Mouse (Mus musculus) heart, embryonic 11.5 days (tissue): Measurements from ENCODE around the gene Olfr514. TPM values are rescaled to one million over a fixed set of nuclear protein-coding genes. Genes with fewer than 3 reads are reported as not detected.
"Not testable (repeated sequence)": the region's sequence is repeated elsewhere in the genome, so short reads cannot be mapped to it uniquely, and the experiment has no call there.

Experiments
- ATAC-seq: fragments of 200-750 bp; cut with Nextera tagmentation; replicated peaks from 2 replicates; pipeline ENCODE4 v1.8.0; 2017; ENCODE audit warnings: moderate library complexity; ENCODE audit not compliant: insufficient number of reproducible peaks, low FRiP score, low TSS enrichment
- H3K27ac ChIP-seq: fragments of 300-500 bp; sonication (generic); 2 replicates; pipeline ENCODE4 v1.5.1; 2014; ENCODE audit warnings: mild to moderate bottlenecking, low read depth, low read length
- H3K27me3 ChIP-seq: fragments of 300-500 bp; sonication (generic); 2 replicates; pipeline ENCODE4 v1.6.1; 2014; ENCODE audit warnings: mild to moderate bottlenecking, low read length, mixed read lengths; ENCODE audit not compliant: control insufficient read depth, insufficient read depth
- H3K36me3 ChIP-seq: fragments of 300-500 bp; sonication (generic); 2 replicates; pipeline ENCODE4 v1.6.1; 2014; ENCODE audit warnings: mild to moderate bottlenecking, low read length, moderate library complexity, mixed read lengths; ENCODE audit not compliant: control insufficient read depth, insufficient read depth
- H3K4me1 ChIP-seq: fragments of 300-500 bp; sonication (generic); 2 replicates; pipeline ENCODE4 v1.6.1; 2014; ENCODE audit warnings: low read length; ENCODE audit not compliant: control insufficient read depth, insufficient read depth
- H3K4me2 ChIP-seq: fragments of 300-500 bp; sonication (generic); 2 replicates; pipeline ENCODE4 v1.6.1; 2014; ENCODE audit warnings: mild to moderate bottlenecking, moderate library complexity
- H3K4me3 ChIP-seq: fragments of 300-500 bp; sonication (generic); 2 replicates; pipeline ENCODE4 v1.5.1; 2014; ENCODE audit warnings: low read depth, low read length
- H3K9ac ChIP-seq: fragments of 300-500 bp; sonication (generic); 2 replicates; pipeline ENCODE4 v1.6.1; 2014; ENCODE audit warnings: mild to moderate bottlenecking, low read depth, low read length, moderate library complexity
- H3K9me3 ChIP-seq: fragments of 300-500 bp; sonication (generic); replicated peaks from 2 replicates; pipeline ENCODE4 v1.6.1; 2016; ENCODE audit warnings: low read length; ENCODE audit not compliant: control insufficient read depth
- WGBS: fragments of 180-500 bp; shearing (Covaris S2); extraction: QIAGEN DNeasy Blood & Tissue Kit; methylation state at CpG from one replicate; pipeline ENCODE4 v1.1.7; 2014; ENCODE audit not compliant: insufficient replicate concordance; 5-methylcytosine and 5-hydroxymethylcytosine counted together
- polyA plus RNA-seq: library from polyadenylated mRNA; unstranded; fragments of >200 nt; fragmentation: Nextera tagmentation; extraction: Ambion mirVana; gene quantifications from 2 replicates; pipeline ENCODE4 v1.2.1, GENCODE M21; 2014

Gene Olfr514
- polyA plus RNA-seq = not detected in 2 replicates

DNA sequence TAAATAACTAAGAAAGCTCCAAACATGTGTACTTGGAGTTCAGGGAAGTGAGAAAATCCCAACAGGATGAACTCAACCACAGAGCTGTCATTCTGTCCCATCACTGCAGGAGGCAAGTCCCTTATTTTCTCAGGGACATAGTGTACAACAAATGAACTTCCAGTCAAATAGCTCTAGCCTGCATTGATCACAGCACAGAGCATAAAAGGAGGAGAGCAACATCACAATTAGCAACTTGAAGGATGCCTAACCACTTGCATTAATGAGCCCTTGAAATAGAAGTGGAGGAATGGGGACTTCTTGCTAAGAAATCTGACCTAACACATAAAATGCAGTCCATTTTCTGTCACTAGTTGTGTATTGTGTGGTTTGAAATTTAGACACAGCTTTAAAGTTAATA, at the start of gene Olfr514:
Olfr514 (minus strand) TSS at position 101 of the 400 bp plus-strand sequence.
- no peak within 1 kb of the TSS for H3K4me3 ChIP-seq
- H3K9me3 ChIP-seq = no peaks in the 10 kb centered on the region
- no peaks in the 10 kb centered on the region for H3K27me3 ChIP-seq
- H3K9ac ChIP-seq = no peak within 1 kb of the TSS
- no peaks in the 10 kb centered on the region for H3K36me3 ChIP-seq
- no peaks in the 10 kb centered on the region for H3K4me1 ChIP-seq
- ATAC-seq = no peak
- no peak within 1 kb of the TSS for H3K27ac ChIP-seq
- no peak within 1 kb of the TSS for H3K4me2 ChIP-seq

DNA sequence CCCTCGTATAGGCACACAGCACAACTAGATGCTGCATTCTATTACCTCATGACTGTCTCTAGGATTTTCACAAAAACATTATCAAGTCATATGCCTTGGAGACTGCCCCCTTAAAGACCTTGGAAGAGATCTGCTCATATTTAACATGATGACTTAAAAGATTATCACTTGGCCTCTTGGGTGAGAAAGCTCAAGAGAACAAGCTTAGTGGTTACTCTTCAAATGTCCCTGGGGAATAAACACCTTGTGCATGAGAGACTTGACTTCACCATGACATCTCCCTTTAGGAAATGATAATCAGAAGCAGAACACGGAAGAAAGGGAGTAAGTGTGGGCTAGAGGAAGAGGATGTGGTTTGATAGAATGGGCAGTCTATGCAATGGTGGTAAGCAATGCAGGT, 46.5 kb upstream of the Olfr514 start, which contains the start of gene Olfr517:
Olfr517 (minus strand) TSS at position 101 of the 400 bp plus-strand sequence.
- H3K36me3 ChIP-seq = no peaks in the 10 kb centered on the region
- no peaks in the 10 kb centered on the region for H3K9me3 ChIP-seq
- H3K4me2 ChIP-seq = no peak within 1 kb of the TSS
- no peak within 1 kb of the TSS for H3K9ac ChIP-seq
- WGBS = 73% methylated on average over 2 of the region's 2 CpGs
- H3K4me3 ChIP-seq = no peak within 1 kb of the TSS
- ATAC-seq = no peak
- no peaks in the 10 kb centered on the region for H3K4me1 ChIP-seq
- no peak within 1 kb of the TSS for H3K27ac ChIP-seq
- no peaks in the 10 kb centered on the region for H3K27me3 ChIP-seq

DNA sequence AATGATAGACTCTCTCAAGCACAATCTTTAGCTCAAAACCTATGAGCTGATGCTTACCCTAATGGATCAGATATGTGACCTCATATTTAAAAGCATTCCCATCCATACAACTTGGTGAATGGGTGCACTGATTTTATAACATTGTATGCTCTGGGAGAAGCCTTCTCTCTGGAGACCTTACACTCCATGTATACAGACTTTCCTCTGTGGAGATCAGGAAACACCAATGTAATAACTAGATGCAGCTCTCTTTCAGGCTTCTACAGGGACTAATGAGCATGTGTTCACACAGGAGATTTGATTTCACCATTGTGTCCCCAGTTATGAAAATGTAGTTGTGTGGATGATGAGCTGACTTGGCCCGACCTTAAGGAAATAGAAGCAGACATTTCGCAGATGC, 24.6 kb upstream of the Olfr514 start, which contains the start of gene Olfr516:
Olfr516 (minus strand) TSS at position 101 of the 400 bp plus-strand sequence.
- no peaks in the 10 kb centered on the region for H3K27me3 ChIP-seq
- 68% methylated on average over 2 of the region's 2 CpGs for WGBS
- no peak within 1 kb of the TSS for H3K4me2 ChIP-seq
- H3K9ac ChIP-seq = no peak within 1 kb of the TSS
- H3K9me3 ChIP-seq = no peaks in the 10 kb centered on the region
- no peak within 1 kb of the TSS for H3K27ac ChIP-seq
- no peak within 1 kb of the TSS for H3K4me3 ChIP-seq
- ATAC-seq = no peak
- no peaks in the 10 kb centered on the region for H3K36me3 ChIP-seq
- no peaks in the 10 kb centered on the region for H3K4me1 ChIP-seq

DNA sequence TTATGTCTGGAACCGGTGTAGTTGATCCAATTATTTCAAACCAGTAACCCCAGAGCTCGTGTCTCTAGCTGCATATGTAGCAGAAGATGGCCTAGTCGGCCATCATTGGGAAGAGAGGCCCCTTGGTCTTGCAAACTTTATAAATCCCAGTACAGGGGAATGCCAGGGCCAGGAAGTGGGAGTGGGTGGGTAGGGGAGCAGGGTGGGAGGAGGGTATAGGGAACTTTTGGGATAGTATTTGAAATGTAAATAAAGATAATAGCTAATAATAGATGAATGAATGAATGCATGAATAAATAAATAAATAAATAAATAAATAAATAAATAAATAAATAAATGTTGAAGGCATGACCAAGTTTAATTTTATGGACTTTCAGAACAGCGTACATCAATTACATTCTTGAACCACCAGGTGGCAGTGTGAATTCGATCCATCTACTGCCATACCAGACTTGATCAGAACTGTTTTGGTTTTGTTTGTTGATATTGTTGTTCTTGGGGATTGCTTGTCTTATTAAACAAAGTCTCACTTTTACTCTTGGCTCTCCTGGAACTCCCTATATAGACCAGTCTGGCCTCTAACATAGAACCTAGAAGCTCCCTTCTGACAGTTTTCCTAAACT, 11.1 kb downstream of the Olfr514 start:
- not testable (repeated sequence) for H3K4me2 ChIP-seq, H3K27ac ChIP-seq, H3K4me3 ChIP-seq, H3K4me1 ChIP-seq, ATAC-seq, H3K27me3 ChIP-seq, H3K9ac ChIP-seq, H3K9me3 ChIP-seq, H3K36me3 ChIP-seq
- 42% methylated on average over 5 of the region's 5 CpGs for WGBS

DNA sequence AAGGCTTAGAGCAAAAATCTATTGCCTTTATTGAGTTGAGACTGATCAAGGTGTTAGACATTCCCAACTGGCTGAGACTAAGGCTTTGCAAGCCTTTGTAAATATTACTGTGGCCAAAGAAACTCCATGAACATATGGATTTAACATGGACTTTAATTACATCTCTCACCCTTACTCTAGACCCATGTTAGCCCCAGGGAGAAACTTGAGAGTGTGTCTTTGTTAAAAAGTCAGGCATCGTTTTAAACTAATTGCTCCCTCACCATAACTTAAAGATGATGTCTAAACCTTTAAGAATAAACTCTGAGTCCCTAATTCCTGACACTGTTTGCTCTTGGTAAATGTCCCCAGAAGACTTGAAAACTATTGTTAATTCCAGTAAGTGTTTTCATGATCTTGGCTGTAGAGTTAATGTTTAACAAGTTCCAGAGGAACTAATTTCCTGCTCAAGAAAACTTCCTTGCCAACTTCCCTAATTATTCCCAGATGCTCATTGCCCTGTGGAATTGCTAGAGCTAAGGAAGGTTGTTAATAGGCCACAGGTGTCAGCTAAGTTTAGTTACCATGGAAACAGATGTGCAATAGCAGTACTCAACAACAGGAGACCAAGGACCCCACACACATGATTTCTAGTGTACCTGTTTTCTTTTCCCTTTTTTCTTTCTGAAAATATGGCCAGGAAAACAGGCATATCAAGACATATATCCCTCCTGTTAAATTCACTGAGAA, 28.4 kb downstream of the Olfr514 start:
- Histone ChIP-seq H3K4me2 (no peak overlapping the region), H3K9me3 (no peaks in the 10 kb centered on the region), H3K4me3 (no peak overlapping the region), H3K36me3 (no peaks in the 10 kb centered on the region), H3K27ac (no peak overlapping the region), H3K4me1 (no peaks in the 10 kb centered on the region), H3K27me3 (no peaks in the 10 kb centered on the region), H3K9ac (no peak overlapping the region)
- 53% methylated on average over 1 of the region's 1 CpGs for WGBS
- no peak for ATAC-seq

Other genes starting within 250 kb of the Olfr514 start
- gene Olfr506, start 215.2 kb downstream of the Olfr514 start, polyA plus RNA-seq = not detected in 2 replicates
- not detected in 2 replicates for gene Olfr507, start 204.2 kb downstream of the Olfr514 start, polyA plus RNA-seq
- not detected in 2 replicates for gene Olfr508, start 196.0 kb downstream of the Olfr514 start, polyA plus RNA-seq
- gene Olfr509, start 174.1 kb downstream of the Olfr514 start, polyA plus RNA-seq = not detected in 2 replicates
- gene Olfr510, start 159.6 kb downstream of the Olfr514 start, polyA plus RNA-seq = not detected in 2 replicates
- gene Olfr512, start 112.7 kb downstream of the Olfr514 start, polyA plus RNA-seq = not detected in 2 replicates
- gene Olfr513, start 75.0 kb downstream of the Olfr514 start, polyA plus RNA-seq = not detected in 2 replicates
- gene Olfr516, start 24.5 kb upstream of the Olfr514 start, polyA plus RNA-seq = not detected in 2 replicates
- gene Olfr517, start 46.4 kb upstream of the Olfr514 start, polyA plus RNA-seq = not detected in 2 replicates
- gene Olfr518, start 59.0 kb upstream of the Olfr514 start, polyA plus RNA-seq = not detected in 2 replicates
- not detected in 2 replicates for gene Olfr519, start 68.4 kb upstream of the Olfr514 start, polyA plus RNA-seq
- 5.2 and 5.6 TPM in 2 replicates for gene Nlrp10, start 104.2 kb upstream of the Olfr514 start, polyA plus RNA-seq
- 54.7 and 66.0 TPM in 2 replicates for gene Eif3f, start 108.4 kb upstream of the Olfr514 start, polyA plus RNA-seq
- gene Tub, start 124.3 kb upstream of the Olfr514 start, polyA plus RNA-seq = 0.45 and 0.63 TPM in 2 replicates